Mouse (Mus musculus) layer of hippocampus, adult 9-11 months (tissue): ENCODE measurements around the gene Olfr640.

Experiments
- DNase-seq: peaks from one replicate; pipeline ENCODE4 v3.0.0; 2022

The Olfr640 gene

DNA sequence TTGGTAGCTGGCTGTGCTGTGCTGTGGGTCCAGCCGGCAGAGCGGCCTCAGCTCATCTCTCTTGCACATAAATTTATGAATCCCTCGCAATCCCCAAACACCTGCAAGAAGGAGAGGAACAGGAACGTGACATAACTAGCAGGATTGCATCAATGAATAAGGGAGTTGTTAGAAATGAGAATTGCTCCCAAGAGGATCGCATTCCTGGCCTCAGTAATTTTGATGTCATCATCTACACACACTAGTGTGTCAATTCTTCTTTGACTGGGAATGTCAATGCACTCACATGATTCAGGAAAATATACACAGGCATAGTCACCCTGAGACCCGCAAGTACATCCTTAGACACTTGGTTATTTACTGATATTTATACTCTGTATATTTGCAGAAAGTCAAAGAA lies at the start of gene Olfr640:
Gene Olfr640 (minus strand): TSS at position 101 of the 400 bp plus-strand sequence.
- DNase-seq, result no peak

DNA sequence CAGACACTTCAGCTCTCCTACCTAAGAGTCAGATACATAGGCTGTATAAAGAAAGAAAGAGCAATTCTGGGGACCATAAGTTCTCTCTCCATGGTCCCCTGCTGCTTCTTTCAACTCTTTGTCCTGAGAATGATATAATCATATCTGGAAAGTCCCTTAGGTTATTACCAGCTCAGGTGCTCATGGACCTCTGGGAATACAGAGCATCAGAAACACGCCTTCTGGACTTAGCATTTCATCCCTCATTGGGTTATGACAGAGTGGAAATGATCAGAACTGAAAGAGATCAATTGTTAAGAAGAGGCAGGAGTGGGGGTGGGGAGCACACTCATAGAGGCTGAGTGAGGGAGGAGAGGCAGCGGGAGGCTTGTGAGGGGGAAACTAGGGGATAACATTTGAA lies 46.4 kb upstream of the Olfr640 start, which contains the start of gene Olfr644:
Gene Olfr644 (minus strand): TSS at position 101 of the 400 bp plus-strand sequence.
- DNase-seq, result no peak

DNA sequence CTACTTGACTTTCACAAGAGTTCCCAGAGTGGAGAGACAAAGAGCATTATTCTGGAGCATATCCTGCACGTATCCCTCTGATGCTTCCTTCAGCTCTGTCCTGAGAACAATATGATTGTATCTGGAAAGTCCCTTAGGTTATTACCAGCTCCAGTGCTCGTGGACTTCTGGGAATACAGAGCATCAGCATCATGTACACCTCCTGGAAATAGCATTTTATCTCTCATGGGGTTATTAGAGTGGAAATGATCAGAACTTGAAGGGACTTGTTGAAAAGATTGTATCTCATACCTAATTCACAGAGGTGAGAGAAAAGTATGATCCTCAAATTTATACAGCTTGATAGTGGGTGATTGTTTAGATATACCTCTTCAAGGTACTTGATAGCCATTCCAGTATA lies 36.0 kb upstream of the Olfr640 start, which contains the start of gene 4930516K23Rik:
Gene 4930516K23Rik (minus strand): TSS at position 101 of the 400 bp plus-strand sequence.
- no peak for DNase-seq

DNA sequence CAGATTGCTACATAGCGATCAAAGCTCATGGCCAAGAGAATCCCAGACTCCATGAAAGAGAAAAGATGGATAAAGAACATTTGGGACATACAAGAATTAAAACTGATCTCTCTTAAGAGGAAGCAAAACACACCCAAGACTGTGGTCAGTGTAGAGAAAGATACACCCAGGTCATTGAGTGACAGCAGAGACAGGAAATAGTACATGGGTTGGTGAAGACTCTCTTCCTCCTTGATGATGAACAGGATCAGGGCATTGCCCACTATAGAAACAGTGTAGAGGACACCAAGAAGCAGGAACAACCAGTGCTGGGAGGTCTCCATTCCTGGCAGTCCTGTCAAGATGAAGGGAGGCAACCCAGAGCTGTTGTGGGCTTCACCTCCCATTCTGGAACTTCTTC lies 33.8 kb upstream of the Olfr640 start:
- no peak for DNase-seq

GRCm38 (mm10) chr7:104052566-104052965 lies 27.2 kb upstream of the Olfr640 start, which contains the start of gene Olfr642:
Olfr642 (minus strand) TSS chr7:104052666.
- DNase-seq, result no peak

DNA sequence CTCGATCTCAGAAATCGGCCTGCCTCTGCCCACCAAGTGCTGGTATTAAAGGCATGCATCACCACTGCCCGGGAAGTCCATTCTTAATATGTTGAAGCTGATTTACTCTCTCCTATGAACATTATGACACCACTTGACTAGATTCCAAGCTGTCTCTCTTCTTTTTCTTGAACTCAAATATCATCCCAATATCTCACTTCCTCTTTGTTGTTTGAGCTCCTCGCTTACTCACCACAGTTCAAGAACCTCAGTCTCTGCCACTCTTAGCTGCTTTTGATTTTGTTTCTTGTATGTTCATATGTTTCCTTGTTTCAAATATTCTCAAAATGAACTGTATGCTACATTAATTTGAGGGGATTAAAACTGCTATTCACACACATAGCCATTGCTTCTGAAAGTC lies 25.4 kb upstream of the Olfr640 start:
- no peak for DNase-seq

DNA sequence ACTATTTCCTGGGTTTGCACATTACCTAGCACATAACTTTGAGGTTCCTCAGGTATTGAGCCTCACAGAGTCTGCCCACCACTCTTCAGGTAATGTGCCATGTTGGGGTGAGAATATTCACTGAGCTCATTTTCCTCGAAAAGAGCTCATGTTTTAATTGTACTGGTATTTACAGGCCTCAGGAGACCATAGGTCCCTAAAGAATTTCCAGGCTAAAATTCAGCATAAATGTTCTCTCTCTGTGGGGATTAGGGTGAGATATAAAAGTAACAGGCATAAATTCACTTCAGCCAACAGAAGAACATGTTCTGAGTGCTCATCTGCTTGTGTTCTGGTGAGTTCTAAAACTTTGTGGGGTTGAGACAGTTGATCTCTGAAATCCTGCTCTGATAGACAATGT lies 9.8 kb upstream of the Olfr640 start, which contains the start of gene Olfr641:
Gene Olfr641 (plus strand): TSS at position 301 of the 400 bp plus-strand sequence.
- no peak for DNase-seq

- no peak for DNase-seq
These were observed 1.6 kb upstream of the Olfr640 start for GRCm38 (mm10) chr7:104026978-104027377.

- DNase-seq, result no peak
These were observed 3.7 kb downstream of the Olfr640 start for GRCm38 (mm10) chr7:104021651-104022050.

GRCm38 (mm10) chr7:104018953-104019352 lies 6.4 kb downstream of the Olfr640 start:
- DNase-seq, result no peak

- DNase-seq, result no peak
These were observed 8.2 kb downstream of the Olfr640 start, which contains the start of gene Olfr639 for GRCm38 (mm10) chr7:104017203-104017602. Olfr639 (minus strand) TSS chr7:104017303.

DNA sequence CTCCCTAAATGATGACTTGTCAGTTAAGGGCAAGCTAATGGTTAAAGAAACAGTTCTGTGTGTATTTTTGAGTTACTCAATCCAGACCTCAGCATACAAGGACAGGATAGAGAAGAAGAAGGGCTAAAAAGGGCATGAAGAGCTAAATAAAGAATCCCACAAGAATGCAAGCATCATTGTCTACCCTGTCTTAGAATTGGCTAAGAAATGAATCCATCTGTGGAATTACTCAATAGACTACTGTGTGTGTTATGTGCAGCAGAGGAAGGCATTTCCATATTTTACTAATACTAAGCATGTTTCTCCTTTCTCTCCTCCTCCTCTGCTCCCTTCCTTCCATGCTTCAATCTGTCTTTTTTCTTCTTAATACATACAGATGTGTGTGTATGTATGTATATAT lies 26.2 kb downstream of the Olfr640 start:
- no peak for DNase-seq

DNA sequence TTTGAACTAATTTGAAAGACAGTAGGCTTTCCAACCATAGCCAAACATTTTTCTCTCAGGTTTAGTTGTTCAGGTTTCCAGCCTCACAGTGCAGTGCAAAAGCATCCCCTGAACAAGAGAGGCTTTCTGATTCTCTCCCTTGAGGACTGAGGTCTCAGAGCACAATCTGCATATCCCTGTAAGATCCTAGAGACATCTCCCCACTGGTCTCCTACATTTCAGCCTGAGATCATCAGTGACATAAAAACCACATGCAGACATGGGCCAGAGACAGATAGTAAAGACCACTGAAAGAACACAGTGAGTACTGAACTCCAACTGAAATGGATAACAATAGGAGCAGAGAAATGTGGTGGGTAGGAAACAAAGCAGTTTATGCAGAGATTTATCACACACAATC lies 26.9 kb downstream of the Olfr640 start, which contains the start of gene Olfr638:
Gene Olfr638 (plus strand): TSS at position 301 of the 400 bp plus-strand sequence.
- no peak for DNase-seq

DNA sequence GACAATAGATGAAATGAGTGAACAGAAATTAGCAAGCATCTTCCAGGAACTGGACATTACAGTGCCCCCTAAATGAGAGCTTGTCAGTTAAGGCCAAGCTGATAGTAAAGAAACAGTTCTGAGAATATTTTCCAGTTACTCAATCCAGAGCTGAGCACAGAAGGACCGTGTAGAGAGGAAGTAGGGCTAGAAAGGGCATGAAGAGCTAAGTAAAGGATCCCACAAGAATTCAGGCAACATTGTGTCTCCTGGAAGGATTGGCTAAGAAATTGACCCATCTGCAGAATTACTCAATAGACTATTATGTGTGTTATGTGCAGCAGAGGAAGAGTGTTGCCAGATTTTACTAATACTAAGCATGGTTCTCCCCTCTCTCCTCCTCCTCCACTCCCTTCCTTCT lies 53.6 kb downstream of the Olfr640 start:
- DNase-seq, result no peak

DNA sequence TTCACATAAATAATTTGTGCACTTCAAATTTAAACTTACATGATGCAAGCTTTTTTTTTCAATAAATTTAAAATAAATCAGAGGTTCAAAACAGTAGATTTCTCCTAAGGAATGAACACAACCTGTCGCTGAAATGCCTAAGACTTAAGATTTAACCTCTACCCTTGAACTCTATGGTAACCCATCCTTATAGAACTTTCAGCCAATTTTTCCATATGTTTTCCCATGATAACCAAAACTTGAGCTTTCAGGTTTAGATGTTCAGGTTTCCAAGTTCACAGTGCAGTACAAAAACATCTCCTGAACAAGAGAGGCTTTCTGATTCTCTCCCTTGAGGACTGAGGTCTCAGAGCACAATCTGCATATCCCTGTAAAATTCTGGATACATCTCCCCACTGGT lies 54.5 kb downstream of the Olfr640 start, which contains the start of gene Olfr635:
Gene Olfr635 (plus strand): TSS at position 301 of the 400 bp plus-strand sequence.
- no peak for DNase-seq
